Mouse (Mus musculus) ovary, postnatal 36 days (tissue): Measurements from ENCODE around the gene Btg4.

Experiments used
- DNase-seq: peaks from one replicate; pipeline ENCODE4 v3.0.0; 2022; ENCODE audit warnings: low spot score, mixed read lengths

Gene Btg4

DNA sequence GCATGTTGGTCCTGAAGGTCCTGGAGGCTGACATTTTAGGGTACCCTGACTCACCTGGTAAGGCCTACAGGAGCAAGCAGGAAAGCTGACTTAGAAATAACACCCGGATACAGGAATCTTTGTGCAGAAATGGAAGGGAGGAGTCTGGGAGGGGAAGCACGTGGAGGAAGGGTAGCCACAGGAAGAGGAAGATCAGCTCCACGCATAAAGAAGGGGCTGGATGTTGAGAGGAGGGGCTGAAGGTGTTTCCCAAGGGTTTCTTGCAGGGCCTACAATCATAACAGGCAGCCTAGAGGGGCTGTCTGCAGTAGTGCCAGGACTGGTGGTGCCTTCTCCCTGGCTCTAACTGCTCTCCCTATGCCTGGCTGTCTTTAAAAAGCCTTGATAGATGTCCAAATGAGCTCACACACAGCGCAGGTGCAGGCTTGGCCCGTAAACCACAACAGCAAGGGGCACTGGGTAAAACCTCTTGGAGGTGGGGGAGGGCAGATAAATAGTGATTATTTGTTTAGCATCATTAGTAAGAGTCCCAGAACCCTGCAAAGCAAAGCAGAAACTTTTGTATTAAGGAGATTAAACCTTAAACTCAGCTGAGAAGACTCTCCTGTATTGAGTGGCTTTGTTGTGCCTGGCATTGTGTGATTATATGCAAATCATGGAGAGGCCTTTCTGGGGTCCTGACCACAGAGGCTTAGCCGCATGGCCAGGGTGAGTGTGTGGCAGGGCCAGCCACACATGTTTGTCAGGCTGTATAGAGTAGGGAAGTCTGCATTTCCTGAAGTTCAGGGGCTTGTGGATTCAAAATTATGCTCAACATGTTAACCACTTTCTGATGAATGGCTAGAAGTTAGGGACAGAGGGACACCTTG is 104.8 kb downstream of the Btg4 start, which contains the start of gene Gm32742:
Gene Gm32742 (minus strand): TSS at position 206 of the 869 bp plus-strand sequence.
- DNase-seq = no peak

DNA sequence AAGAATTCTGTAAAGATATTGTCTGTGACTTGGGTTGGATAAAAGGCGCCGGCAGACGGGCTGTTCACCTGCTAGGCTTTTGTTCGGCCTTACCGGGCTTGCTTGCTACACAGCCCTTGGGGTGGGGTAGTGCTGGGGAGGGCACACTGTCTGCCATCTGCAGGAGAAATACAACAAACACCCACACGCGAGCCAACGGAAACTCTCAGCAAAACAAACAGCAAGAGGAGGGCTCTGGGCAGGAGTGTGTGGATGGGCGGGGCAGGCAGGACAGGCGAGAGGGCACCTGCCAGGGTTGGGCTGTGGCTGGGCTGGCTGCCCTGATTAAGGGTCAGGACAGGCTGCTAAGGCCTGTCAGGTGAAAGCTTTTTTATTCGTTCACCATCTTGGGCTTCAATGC is 107.3 kb downstream of the Btg4 start:
- peak; percentile 35 for DNase-seq

DNA sequence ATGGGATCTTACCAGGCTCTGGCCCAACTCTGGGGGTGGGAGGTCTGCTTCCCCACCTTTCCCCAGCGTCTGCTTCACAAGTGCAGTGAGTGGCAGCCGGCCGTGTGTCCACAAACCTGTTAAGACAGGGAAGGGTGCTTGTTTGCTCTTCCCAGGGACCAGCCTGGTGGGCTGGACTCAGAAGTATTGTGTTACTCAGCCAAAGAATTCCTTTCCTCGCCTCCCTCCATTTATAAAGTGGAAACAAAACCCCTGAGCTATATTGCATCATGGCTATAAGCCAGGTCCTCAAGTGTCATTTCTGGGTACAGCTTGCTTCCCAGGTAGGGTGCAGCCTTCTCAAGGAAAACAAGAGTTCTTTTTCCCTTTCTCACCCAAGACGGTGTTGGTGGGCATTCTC is 108.0 kb downstream of the Btg4 start:
- no peak for DNase-seq

DNA sequence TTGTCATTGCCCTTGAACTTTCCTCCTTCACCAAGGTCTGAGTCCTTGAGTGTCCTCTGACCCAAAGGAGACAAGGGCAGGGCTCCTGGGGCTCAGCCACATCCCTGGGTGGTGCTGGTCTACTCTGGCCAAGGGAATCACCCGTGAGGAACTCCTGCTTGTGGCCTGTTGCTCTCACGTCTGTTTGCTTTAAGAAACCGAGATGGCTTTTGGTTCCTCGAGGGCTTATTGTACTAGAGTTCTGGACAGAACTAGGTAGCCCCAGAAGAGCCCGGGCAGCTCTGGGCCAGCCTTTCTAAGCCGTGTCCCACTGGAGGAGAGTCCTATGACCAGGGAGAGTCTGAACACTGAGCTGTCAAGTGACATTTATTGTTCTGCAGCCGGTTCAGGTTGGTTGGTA is 108.4 kb downstream of the Btg4 start:
- no peak for DNase-seq
